Mouse (Mus musculus): ENCODE data around the gene Gm28551. TPM values are rescaled to one million over a fixed set of nuclear protein-coding genes. Genes with fewer than 3 reads are reported as not detected.

Gene Gm28551
- 0.12 TPM for polyA plus RNA-seq (2017; shearing (Covaris generic))

DNA sequence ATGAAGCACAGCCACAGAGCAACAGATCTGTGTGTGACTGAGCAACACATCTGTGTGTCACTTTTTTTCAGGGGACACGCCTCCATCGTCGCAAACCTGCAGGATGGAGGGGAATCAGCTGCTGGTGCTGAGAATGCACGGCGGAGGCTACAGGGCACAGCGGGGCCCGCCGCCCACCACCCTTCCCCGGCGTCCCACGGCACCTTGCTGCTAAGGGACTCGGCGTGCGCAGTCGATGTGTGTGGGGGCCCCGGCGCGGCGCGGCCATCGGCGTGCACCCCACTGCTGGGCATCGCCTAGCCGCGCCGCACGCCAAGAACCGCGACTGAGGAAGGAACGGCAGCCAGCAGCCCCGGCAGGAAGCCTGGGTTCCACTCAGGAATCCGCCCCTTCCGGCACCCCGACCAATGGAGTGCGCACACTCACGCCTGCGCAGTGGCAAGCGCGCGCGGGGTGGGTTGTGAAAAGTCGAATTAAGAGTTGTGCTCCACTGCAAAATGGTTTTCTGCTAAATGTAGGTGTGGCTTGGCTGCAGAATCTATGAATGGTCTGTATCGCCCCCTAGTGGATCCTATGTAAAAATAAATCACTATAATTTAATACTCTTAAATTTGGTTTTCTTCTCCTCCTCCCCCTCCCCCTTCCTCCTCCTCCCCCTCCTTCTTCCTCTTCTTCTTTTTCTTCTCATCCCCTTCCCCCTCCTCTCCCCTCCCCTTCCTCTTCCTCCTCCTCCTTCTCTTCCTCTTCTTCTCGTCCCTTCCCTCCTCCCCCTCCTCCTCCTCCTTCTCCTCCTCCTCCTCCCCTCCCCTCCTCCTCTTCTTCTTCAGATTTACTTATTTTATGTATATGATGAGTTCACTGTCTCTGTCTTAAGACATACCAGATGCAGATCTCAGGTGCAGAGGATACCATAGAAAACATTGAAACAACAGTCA, at the start of gene Gm28551, which contains the start of the genes Asdurf and Asnsd1:
Gene Gm28551, minus strand, starts transcription at position 341 of the 935 bp plus-strand sequence.
Gene Asdurf, minus strand, starts transcription at position 293 of the 935 bp plus-strand sequence.
Gene Asnsd1, minus strand, starts transcription at position 426 of the 935 bp plus-strand sequence.

DNA sequence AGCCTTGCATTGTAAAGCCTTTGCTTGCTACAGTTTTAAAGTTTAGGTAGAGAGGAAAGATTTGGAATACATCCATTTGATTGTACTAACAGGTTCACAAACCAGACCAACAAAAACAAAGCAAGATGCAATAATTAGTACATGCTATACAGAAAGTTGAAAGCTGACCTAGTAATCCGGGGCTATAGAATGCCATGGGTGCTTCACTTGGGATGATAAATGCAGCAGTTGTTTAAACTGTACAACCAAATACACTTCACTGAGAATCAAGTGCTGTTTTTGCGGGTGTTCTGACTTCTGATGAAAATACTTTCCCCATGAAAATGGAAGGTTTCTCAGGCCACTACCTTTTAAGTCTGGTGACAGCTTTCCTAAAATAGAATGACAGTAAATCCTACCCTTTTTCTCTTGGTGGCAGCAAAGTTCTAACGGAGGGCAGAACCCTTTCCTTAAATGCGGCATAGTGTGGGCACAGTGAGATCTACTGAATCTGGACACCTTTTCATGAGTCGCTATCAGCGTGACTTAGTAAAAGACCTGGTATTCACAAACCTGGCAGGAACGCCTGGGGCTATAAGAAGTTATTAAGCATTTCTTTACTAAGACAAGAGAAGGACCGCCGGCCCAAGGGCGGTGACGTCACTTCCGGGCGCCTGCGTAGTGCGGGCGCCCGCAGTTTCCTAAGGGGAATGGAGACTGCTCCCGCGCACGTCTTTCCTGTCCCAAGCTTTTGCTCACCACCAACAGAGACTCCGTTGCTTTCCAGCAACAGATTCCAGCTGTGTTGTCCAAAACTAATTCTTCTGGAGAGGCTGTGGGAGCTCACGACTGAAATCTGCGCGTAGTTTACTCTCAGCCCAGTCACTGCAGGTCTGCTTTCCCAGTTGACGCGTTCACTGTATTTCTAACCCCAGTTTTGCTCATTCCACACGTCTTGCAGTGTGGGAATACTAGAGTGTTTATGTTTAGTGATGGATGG, 39.2 kb downstream of the Gm28551 start, which contains the start of gene Osgepl1:
Gene Osgepl1, plus strand, starts transcription at position 636 of the 979 bp plus-strand sequence.

GRCm38 (mm10) chr1:53296581-53297383, 55.7 kb downstream of the Gm28551 start, which contains the start of the genes Pms1, Ormdl1 and Gm28778:
TSS of gene Pms1 (minus strand) at chr1:53297018.
TSS of gene Ormdl1 (plus strand) at chr1:53297095.
TSS of gene Gm28778 (plus strand) at chr1:53297111.

Other genes starting within 250 kb of the Gm28551 start
- gene 1700019A02Rik, start 165.0 kb downstream of the Gm28551 start, polyA plus RNA-seq (2017; shearing (Covaris generic)) = not detected
- 15.4 TPM for gene Pms1, start 55.6 kb downstream of the Gm28551 start, polyA plus RNA-seq (2017; shearing (Covaris generic))
- gene Ormdl1, start 55.6 kb downstream of the Gm28551 start, polyA plus RNA-seq (2017; shearing (Covaris generic)) = 38.8 TPM
- gene Gm28778, start 55.6 kb downstream of the Gm28551 start, polyA plus RNA-seq (2017; shearing (Covaris generic)) = not detected
- 11.5 TPM for gene Osgepl1, start 39.0 kb downstream of the Gm28551 start, polyA plus RNA-seq (2017; shearing (Covaris generic))
- not detected for gene Asdurf, start within 50 bp of the Gm28551 start, polyA plus RNA-seq (2017; shearing (Covaris generic))
- gene Asnsd1, start 85 bp upstream of the Gm28551 start, polyA plus RNA-seq (2017; shearing (Covaris generic)) = 48.8 TPM

Data from effector memory CD4-positive, alpha-beta T cell, adult 5 months (primary cell).